Mouse (Mus musculus) left cerebral cortex, postnatal 14 days (tissue): Measurements from ENCODE around the gene Bmpr1b. TPM values are rescaled to one million over a fixed set of nuclear protein-coding genes. Genes with fewer than 3 reads are reported as not detected.
A peak's percentile ranks its signal among the peaks of the same experiment; 100 is the strongest.

Experiments
- DNase-seq, 2 experiments: peaks; one replicate each; pipeline ENCODE4 v3.0.0; 2021 to 2022; ENCODE audit warnings: low spot score in 2 of 2, mixed read lengths in 1 of 2
- intact Hi-C: fragments of 180-260 bp; cut with DNase I; formaldehyde crosslinking; loops from one replicate; pipeline ENCODE4 v1.15.1; 2025
- total RNA-seq, 2 experiments: library from RNA; stranded (reverse); gene quantifications; 2 replicates each; pipeline ENCODE4 v1.2.3; 2021

The Bmpr1b gene
- total RNA-seq, 2 experiments from 2014 or later: 14.3 to 16.4 TPM

GRCm38 (mm10) chr3:141872337-141873042, 296.7 kb downstream of the Bmpr1b start:
- no peak for DNase-seq
- intact Hi-C loops: no loop called here

GRCm38 (mm10) chr3:141871805-141872204, 297.4 kb downstream of the Bmpr1b start:
- intact Hi-C loops: no loop called here
- no peak for DNase-seq

- intact Hi-C loops: loop anchor here (1.0 to 10.0 kb wide), 2 partner anchors 413 to 612 kb away; no protein-coding TSS in a partner anchor
- peak; percentile 45 to 76 for DNase-seq
Measured at GRCm38 (mm10) chr3:141862816-141863461, 306.3 kb downstream of the Bmpr1b start.

- no peak for DNase-seq
- intact Hi-C loops: no loop called here
Measured at GRCm38 (mm10) chr3:141857123-141857522, 312.1 kb downstream of the Bmpr1b start.

- intact Hi-C loops: no loop called here
- DNase-seq: no peak
Measured at GRCm38 (mm10) chr3:141854339-141854738, 314.9 kb downstream of the Bmpr1b start.

- DNase-seq: peak in 1 of 2 experiments; percentile 20
- intact Hi-C loops: no loop called here
Measured at GRCm38 (mm10) chr3:141850141-141850540, 319.1 kb downstream of the Bmpr1b start.

- intact Hi-C loops: no loop called here
- no peak for DNase-seq
Measured at GRCm38 (mm10) chr3:141849206-141849605, 320.0 kb downstream of the Bmpr1b start.

- peak; percentile 31 to 43 for DNase-seq
- intact Hi-C loops: no loop called here
Measured at GRCm38 (mm10) chr3:141838864-141839263, 330.4 kb downstream of the Bmpr1b start.

- intact Hi-C loops: loop anchor here (5.0 kb wide), 1 partner anchor 364 kb away; the partner anchor contains the start of gene Unc5c
- DNase-seq: peak; percentile 80 to 82
Measured at GRCm38 (mm10) chr3:141831135-141831534, 338.1 kb downstream of the Bmpr1b start.

GRCm38 (mm10) chr3:141828301-141828700, 340.9 kb downstream of the Bmpr1b start:
- intact Hi-C loops: no loop called here
- DNase-seq: no peak

- peak; percentile 20 to 39 for DNase-seq
- intact Hi-C loops: no loop called here
Measured at GRCm38 (mm10) chr3:141819331-141819941, 349.8 kb downstream of the Bmpr1b start.

- DNase-seq: no peak
- intact Hi-C loops: no loop called here
Measured at GRCm38 (mm10) chr3:141818615-141819312, 350.5 kb downstream of the Bmpr1b start.

GRCm38 (mm10) chr3:141814776-141815175, 354.4 kb downstream of the Bmpr1b start:
- no peak for DNase-seq
- intact Hi-C loops: no loop called here

- no peak for DNase-seq
- intact Hi-C loops: no loop called here
Measured at GRCm38 (mm10) chr3:141811348-141811747, 357.9 kb downstream of the Bmpr1b start.

- intact Hi-C loops: no loop called here
- DNase-seq: no peak
Measured at GRCm38 (mm10) chr3:141810944-141811343, 358.3 kb downstream of the Bmpr1b start.

- DNase-seq: no peak
- intact Hi-C loops: no loop called here
Measured at GRCm38 (mm10) chr3:141809581-141809980, 359.6 kb downstream of the Bmpr1b start.

GRCm38 (mm10) chr3:141804133-141804532, 365.1 kb downstream of the Bmpr1b start:
- no peak for DNase-seq
- intact Hi-C loops: no loop called here

- DNase-seq: no peak
- intact Hi-C loops: no loop called here
Measured at GRCm38 (mm10) chr3:141797789-141798188, 371.4 kb downstream of the Bmpr1b start.

GRCm38 (mm10) chr3:141797372-141797771, 371.9 kb downstream of the Bmpr1b start:
- no peak for DNase-seq
- intact Hi-C loops: no loop called here

GRCm38 (mm10) chr3:141794371-141794770, 374.9 kb downstream of the Bmpr1b start:
- intact Hi-C loops: no loop called here
- DNase-seq: no peak
